Mouse (Mus musculus) right cerebral cortex, postnatal 10 days (tissue): ENCODE data around the gene Theg.

Source experiments
- DNase-seq, 2 experiments: peaks; one replicate each; pipeline ENCODE4 v3.0.0; 2021; ENCODE audit warnings: low spot score in 2 of 2

The Theg gene

DNA sequence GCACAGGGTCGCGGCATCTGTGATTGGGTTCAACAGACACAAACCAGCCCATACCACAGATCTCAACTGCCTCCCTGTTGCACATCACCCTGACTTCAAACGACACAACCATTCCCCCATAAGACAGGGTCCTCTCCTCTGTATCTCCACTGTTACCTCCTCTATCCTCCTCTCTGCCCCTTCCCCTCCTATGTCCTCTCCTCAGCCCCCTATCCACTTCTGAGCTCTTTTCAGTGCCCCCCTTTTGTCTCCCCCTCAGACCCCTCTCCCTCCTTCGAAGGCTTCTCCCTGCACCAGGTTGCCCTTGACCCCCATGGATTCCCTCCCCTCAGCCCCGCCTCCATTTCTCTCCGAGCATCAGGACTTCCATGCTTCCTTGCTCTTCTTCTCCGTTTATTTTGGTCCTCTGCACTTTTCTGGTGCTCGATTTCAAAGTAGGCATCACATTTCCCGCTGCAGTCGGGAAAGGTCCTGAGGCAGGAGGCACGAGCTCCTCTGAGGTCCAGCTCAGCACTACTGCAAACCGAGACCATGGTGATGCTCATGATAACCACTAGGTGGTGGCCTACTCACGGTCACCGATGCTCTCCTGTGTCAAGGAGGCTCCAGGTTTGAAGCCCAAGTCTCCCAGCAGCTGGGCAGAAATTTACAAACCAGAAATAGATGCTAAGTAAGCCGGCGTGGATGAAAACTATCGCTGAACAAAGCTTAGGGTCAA is 7.9 kb upstream of the Theg start:
- peak; percentile 79 to 80 for DNase-seq

DNA sequence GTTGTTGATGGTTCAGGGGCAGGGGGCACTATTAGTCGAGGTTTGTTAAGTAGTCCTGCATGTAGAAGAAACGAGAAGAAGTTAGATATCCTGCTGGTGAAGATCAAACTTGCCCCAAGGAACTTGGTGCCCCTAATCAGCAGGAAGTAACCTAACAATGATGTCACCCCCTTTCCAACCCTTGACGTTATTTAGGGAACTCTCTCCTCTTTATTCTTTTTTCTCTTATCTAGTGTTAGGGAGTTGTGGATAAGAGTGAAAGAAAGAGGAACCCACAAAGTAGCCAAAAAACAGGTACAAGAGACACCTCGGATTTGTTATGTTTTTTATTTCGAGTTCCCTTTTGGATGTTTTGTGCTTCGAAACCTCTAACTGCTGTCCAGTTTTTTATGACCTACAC is 7.0 kb upstream of the Theg start:
- DNase-seq: no peak

DNA sequence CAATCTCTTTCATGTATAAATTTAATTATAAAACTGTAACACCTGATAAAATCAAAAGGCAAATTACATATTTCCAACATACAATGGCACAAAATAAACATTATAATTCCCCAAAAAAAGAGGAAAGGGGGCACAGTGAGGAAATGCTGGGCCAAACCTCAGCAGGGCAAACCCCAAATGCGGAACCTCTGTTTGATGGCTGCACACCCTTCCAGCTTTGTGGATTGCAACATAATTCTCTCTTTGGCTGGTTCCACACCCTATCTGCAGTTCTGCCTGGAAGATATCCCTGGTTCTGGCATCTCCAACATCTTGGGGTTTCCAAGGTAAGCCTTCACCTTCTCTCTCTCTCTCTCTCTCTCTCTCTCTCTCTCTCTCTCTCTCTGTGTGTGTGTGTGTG is 3.6 kb upstream of the Theg start:
- no peak for DNase-seq

- peak in 1 of 2 experiments; percentile 12 for DNase-seq
These were observed 608 bp upstream of the Theg start for GRCm38 (mm10) chr10:79587752-79588126.

- peak in 1 of 2 experiments; percentile 10 for DNase-seq
These were observed 888 bp downstream of the Theg start for GRCm38 (mm10) chr10:79586243-79586642.

DNA sequence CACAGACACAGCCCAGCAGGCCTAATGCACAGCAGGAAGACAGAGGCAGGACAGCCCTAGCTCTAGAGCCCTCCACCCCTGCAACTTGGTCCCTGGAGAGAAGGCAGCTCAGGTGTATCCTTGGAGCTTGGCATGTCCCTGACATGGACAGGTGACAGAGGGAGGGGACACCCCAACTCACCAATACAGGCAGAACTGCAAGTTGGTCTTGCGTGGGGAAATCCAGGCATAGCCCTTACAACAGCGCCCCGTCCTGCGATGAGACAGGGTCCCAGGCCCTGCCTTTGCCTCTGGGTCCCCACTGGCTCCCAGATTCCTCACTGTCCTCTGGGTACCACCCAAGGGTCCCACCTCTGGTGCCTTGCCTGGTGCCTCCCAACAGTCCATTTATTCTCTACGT is 1.4 kb downstream of the Theg start:
- DNase-seq: no peak

DNA sequence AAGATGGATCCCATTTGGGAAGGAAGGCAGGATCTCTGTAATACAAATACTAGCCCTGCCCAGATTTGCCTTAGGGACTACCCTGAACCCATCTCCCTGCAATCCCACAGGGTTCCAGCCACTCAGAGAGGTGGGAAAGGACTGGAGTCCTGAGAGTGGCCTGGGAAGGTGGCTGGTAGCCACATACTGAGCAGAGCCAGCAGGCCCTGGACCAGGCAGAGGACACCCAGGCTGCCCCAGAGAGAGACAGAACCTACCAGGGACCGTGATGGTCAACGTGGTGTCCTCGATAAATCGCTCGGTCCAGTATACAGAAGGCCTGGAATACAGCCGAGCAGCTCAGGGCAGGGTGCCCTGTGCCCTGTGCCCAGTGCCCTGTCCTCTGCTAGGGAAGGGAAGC is 2.0 kb downstream of the Theg start:
- no peak for DNase-seq

DNA sequence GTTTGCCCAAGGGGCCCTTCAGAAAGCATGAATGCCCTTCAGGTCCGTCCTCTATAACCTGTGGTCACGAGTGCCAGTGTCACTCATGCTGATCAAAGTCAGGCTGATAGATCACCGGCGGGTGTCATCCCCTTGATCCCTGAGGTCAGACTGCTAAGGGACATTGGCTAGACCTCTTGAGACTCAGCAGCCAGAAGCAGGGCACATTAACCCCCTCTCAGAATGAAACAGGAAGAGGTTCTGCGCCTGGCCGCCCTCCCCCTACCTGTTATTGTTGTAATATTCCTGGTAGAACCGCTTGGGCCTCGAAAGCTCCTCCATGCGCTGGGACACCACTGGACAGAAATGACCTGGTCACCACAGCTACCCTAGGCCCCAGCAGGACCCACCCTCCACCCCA is 2.7 kb downstream of the Theg start:
- DNase-seq: peak in 1 of 2 experiments; percentile 15

DNA sequence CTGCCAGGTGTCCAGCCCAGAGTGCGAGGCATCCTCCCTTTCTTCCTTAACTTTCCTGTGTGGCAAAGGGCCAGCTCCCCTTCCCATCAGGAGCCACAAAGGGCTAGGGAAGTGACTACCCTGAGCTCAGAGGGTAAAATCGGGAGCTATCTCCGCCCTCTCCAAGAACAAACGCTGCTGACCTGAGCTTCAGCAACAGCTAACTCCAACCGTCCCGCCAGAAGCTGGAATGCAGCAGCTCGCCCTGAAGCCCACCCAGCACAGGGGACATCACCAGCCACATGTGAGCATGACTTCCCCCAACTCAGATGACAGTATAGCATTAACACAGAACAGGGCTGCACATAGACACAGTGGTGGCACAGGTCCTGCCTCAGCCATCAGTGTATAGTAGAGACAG is 3.1 kb downstream of the Theg start:
- no peak for DNase-seq

GRCm38 (mm10) chr10:79581501-79581900 is 5.6 kb downstream of the Theg start:
- peak in 1 of 2 experiments; percentile 17 for DNase-seq

- peak; percentile 59 to 72 for DNase-seq
These were observed 6.3 kb downstream of the Theg start for GRCm38 (mm10) chr10:79580811-79581210.

DNA sequence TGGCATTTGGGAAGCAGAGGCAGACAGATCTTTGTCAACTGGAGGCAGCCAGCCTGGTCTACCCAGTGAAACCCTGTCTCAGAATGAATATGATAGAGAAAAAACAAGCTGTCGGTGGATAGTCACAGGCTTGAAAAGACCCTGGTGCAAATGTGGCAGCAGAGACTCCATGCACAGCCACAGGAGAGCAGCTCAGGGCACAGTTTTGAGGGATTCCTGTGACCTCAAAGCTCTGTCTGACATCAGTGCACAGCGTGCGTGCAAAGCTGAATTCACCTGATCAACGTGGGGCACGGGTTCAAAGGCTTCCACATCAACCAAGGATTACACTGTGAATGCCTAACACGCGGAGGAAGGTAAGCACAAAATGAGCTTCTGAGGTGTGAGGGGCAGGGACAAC is 6.8 kb downstream of the Theg start:
- DNase-seq: peak in 1 of 2 experiments; percentile 12

DNA sequence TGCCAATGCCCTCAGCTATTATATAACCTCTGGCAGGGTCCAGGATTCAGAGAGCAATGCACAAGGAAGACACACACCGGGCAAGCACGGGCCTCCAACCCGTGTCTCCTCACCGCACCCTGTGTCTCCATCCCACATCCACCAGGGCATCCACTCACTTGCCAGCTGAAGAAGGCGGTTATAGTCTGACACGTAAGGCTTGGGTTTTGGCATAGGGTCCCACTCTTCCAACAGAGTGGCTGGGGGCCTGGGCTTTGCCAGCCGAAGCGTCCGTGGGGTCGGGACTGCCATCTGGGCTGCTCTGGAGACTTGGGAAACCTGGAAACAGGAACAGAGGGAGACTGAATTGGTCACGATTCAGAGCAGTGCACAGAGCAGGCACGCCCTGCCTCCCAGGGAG is 7.3 kb downstream of the Theg start:
- DNase-seq: peak in 1 of 2 experiments; percentile 19

GRCm38 (mm10) chr10:79578891-79579290 is 8.2 kb downstream of the Theg start:
- peak in 1 of 2 experiments; percentile 13 for DNase-seq

GRCm38 (mm10) chr10:79578276-79578675 is 8.9 kb downstream of the Theg start:
- peak in 1 of 2 experiments; percentile 12 for DNase-seq

DNA sequence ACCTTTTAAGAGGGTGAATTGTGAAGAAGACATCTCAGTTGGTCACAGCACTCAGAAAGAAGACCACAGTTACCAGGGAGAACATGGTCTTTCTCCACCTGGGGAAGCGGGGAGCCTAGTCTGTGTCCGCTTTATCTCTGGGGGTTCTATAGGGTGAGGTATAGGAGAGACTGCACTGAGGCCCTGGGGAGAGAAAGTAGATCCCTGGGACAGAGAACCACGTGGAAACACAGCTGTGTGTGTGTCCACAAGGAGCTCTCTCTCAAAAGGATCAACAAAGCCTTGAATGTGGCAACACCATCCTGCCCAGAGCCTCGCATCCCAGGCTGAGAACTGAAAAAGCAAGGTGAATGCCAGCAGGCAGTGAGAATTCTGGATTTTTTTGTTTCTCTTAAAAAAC is 9.8 kb downstream of the Theg start:
- peak in 1 of 2 experiments; percentile 7 for DNase-seq

GRCm38 (mm10) chr10:79575754-79576153 is 11.4 kb downstream of the Theg start:
- peak; percentile 26 to 36 for DNase-seq

- peak in 1 of 2 experiments; percentile 13 for DNase-seq
These were observed 12.3 kb downstream of the Theg start for GRCm38 (mm10) chr10:79574796-79575195.

DNA sequence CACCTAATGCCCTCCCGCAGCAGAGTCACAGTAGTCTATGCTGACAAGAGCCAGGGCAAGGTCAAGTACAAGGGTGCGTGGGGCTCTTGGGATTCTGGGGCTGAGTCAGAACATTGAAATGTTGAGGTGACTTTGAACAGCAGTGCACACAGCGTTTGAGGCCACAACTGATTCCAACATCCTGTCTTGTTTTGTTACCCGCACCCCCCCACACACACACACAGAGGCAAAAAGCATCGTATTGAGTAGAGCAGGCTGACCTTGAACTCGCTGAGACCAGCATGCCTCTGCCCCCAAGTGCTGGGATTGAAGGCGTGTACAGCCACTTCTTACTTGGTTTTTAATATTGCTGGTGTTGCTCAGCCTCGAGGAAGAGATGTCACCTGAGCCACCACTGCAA is 12.8 kb downstream of the Theg start:
- DNase-seq: peak; percentile 9 to 15

DNA sequence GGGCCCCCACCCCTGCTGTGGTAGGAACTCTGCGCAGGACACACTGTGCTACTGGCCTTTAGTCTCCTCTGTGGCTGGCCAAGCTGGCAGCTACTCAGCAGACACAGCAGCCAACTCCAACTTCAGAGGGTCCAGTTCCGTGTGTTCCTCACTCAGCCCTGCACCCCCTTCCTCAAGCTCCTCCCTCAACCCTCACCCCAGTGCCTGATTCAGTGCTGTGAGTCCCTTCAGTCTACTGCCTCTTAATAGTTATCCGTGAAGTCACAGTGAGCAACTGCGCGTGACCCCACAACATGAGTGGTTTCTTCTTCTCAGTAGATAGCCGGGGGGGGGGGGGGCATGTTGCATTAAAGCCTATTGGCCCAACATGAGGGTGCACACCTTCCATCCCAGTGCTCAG is 13.5 kb downstream of the Theg start:
- DNase-seq: peak; percentile 15 to 18

GRCm38 (mm10) chr10:79571314-79571713 is 15.8 kb downstream of the Theg start:
- peak; percentile 4 to 15 for DNase-seq

DNA sequence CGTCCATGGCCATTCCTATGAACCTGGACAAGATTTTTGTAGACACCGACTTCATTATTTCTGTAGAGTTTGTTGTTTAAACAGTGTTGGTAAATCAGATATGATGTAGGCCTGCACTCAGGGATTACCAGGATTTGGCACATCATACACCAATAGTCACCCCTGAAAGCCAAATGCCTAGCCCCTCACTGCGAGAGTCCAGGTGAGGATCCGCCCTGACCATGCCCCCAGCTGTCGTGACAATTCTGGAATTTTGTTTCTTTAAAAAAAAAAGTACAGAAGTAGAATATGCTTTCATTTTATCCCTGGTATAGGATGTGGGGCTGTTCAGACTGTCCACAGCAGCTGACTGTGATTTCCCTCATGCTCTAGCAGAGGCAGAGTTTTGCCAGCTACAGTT is 17.2 kb downstream of the Theg start:
- DNase-seq: peak; percentile 4 to 10

DNA sequence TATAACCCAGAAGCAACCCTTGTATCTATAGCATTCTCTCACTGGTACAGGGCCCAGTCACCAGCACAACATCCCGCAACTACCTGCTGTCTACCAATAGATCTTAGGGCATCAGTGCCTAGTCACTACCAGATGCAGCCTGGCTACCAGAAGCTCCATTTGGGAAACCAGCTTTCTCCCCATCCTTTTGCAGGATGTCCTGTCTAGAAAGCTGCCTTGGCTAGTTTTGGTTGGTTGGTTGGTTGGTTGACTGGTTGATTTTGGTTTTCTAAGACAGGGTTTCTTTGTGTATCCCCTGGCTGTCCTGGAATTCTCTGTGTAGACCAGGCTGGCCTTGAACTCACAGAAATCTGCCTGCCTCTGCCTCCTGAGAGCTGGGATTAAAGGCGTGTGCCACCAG is 27.4 kb downstream of the Theg start:
- peak; percentile 4 to 6 for DNase-seq

- peak; percentile 12 to 15 for DNase-seq
These were observed 29.6 kb downstream of the Theg start for GRCm38 (mm10) chr10:79557496-79557895.
